Mouse (Mus musculus): Measurements from ENCODE around the gene Btbd19.

DNA sequence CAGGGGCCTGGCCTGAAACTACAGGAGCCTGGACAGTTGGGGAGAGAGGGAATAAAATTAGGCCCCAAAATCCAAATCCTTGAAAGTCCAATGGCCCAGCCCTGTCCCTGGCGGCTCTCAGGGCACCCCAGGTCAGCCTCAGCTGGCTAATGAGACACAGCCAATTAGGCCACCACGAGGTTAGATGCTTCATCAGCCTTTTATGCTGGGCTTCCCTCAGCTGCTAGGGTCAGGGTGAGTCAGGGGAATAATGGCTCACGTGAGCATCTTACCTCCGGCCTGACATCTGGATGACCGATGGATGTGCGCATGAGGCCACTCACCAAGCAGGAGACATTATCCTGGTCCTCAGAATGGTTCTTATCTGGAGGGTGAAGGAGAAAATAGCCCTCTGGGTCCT lies 5.3 kb upstream of the Btbd19 start:
- TF ChIP-seq CTCF (IDR thresholded peaks at IDR 0.05; ENCODE audit: low read depth): no peak
- TF ChIP-seq EP300 (IDR thresholded peaks at IDR 0.05; ENCODE audit: low read depth): no peak
